Mouse (Mus musculus) fibroblast of lung, adult 2 months (primary cell): ENCODE results near the gene Nrxn3.

ENCODE experiments used
- DNase-seq: peaks from one replicate; pipeline ENCODE4 v3.0.0-alpha.2; 2011; ENCODE audit warnings: low read depth

The Nrxn3 gene

GRCm38 (mm10) chr12:88722691-88723070, at the start of gene Nrxn3:
TSS of gene Nrxn3 (plus strand) at chr12:88722876.
- no peak for DNase-seq

GRCm38 (mm10) chr12:88704159-88704846, 18.4 kb upstream of the Nrxn3 start:
- no peak for DNase-seq

- DNase-seq: no peak
Measured at GRCm38 (mm10) chr12:88705959-88706358, 16.7 kb upstream of the Nrxn3 start.

GRCm38 (mm10) chr12:88707786-88708185, 14.9 kb upstream of the Nrxn3 start:
- DNase-seq: no peak

- no peak for DNase-seq
Measured at GRCm38 (mm10) chr12:88709223-88709622, 13.5 kb upstream of the Nrxn3 start.

- no peak for DNase-seq
Measured at GRCm38 (mm10) chr12:88713456-88713855, 9.2 kb upstream of the Nrxn3 start.

- DNase-seq: no peak
Measured at GRCm38 (mm10) chr12:88722031-88722690, 515 bp upstream of the Nrxn3 start.

GRCm38 (mm10) chr12:88726316-88726715, 3.6 kb downstream of the Nrxn3 start:
- DNase-seq: no peak

- DNase-seq: no peak
Measured at GRCm38 (mm10) chr12:88726755-88727154, 4.1 kb downstream of the Nrxn3 start.

GRCm38 (mm10) chr12:88730720-88731119, 8.0 kb downstream of the Nrxn3 start:
- DNase-seq: no peak

- no peak for DNase-seq
Measured at GRCm38 (mm10) chr12:88735045-88735444, 12.4 kb downstream of the Nrxn3 start.

- DNase-seq: no peak
Measured at GRCm38 (mm10) chr12:88737081-88737480, 14.4 kb downstream of the Nrxn3 start.

- no peak for DNase-seq
Measured at GRCm38 (mm10) chr12:88738616-88739015, 15.9 kb downstream of the Nrxn3 start.

GRCm38 (mm10) chr12:88746788-88747187, 24.1 kb downstream of the Nrxn3 start:
- DNase-seq: no peak

GRCm38 (mm10) chr12:88764791-88765190, 42.1 kb downstream of the Nrxn3 start:
- no peak for DNase-seq

GRCm38 (mm10) chr12:88774666-88775065, 52.0 kb downstream of the Nrxn3 start:
- DNase-seq: no peak

- no peak for DNase-seq
Measured at GRCm38 (mm10) chr12:88778036-88778435, 55.4 kb downstream of the Nrxn3 start.

- no peak for DNase-seq
Measured at GRCm38 (mm10) chr12:88784199-88785147, 61.8 kb downstream of the Nrxn3 start.

- no peak for DNase-seq
Measured at GRCm38 (mm10) chr12:88793314-88793713, 70.6 kb downstream of the Nrxn3 start.

GRCm38 (mm10) chr12:88800990-88801655, 78.4 kb downstream of the Nrxn3 start:
- DNase-seq: no peak

- no peak for DNase-seq
Measured at GRCm38 (mm10) chr12:88801656-88802007, 79.0 kb downstream of the Nrxn3 start.

- DNase-seq: no peak
Measured at GRCm38 (mm10) chr12:88808947-88809346, 86.3 kb downstream of the Nrxn3 start.
